Mouse (Mus musculus) lung, adult 2 months (tissue): Measurements from ENCODE around the gene Pex11a.

Source experiments
- CTCF ChIP-seq: fragments of 200-500 bp; IDR thresholded peaks from 2 replicates; pipeline ENCODE4 v1.5.1; 2011; ENCODE audit warnings: mild to moderate bottlenecking, low read length, control low read depth; ENCODE audit not compliant: insufficient read depth
- POLR2A ChIP-seq: fragments of 200-500 bp; IDR thresholded peaks from 2 replicates; pipeline ENCODE4 v1.6.1; 2011; ENCODE audit warnings: low read depth, mild to moderate bottlenecking, control low read depth, low read length, borderline replicate concordance; ENCODE audit errors: extremely low read depth

GRCm38 (mm10) chr7:79729743-79730370 is 13.1 kb downstream of the Pex11a start:
- TF ChIP-seq CTCF, result peak; percentile 23; the same call in 1 of the 2 replicates
- TF ChIP-seq POLR2A, result no peak
